Mouse (Mus musculus) olfactory bulb, adult 2 months (tissue): ENCODE data around the gene Cdkl3.

Experiments used
- CTCF ChIP-seq: fragments of 200-500 bp; IDR thresholded peaks from 2 replicates; pipeline ENCODE4 v1.5.1; 2012; ENCODE audit warnings: low read depth, mild to moderate bottlenecking, low read length, moderate library complexity; ENCODE audit not compliant: insufficient read depth
- POLR2A ChIP-seq: fragments of 200-500 bp; IDR thresholded peaks from 2 replicates; pipeline ENCODE4 v1.6.1; 2012; ENCODE audit warnings: mild to moderate bottlenecking, low read depth, low read length, moderate library complexity; ENCODE audit not compliant: insufficient read depth

- no peak for TF ChIP-seq CTCF
- no peak for TF ChIP-seq POLR2A
Measured at GRCm38 (mm10) chr11:52115479-52115878, 111.5 kb downstream of the Cdkl3 start.
